Mouse (Mus musculus): Measurements from ENCODE around the gene Sppl2b.

DNA sequence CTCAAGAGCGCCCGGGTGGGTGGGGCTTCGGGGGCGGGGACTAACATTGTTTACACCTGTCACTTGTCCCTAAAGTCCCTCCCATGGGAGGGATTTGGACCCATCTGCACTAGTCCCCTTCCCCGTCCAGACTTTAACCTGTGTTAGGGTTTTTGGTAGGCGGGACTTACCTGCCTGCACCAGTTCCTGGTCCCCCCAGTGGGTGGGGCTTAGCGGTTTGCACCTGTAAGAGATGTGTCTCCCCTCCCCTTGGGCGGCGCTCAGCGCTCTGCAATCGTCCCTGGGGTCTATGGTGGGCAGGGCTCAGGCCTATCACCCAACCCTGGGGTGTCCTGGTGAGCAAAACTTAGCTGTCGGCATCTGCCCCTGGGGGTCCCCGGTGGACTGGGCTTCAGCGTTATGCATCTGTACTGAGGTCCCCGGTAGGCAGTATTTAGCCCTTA is 62.3 kb downstream of the Sppl2b start:
- TF ChIP-seq CTCF (IDR thresholded peaks at IDR 0.05; ENCODE audit: low read depth) = no peak
- no peak for TF ChIP-seq EP300 (IDR thresholded peaks at IDR 0.05; ENCODE audit: low read depth)

Measured in liver, postnatal 0 days (tissue).